Mouse (Mus musculus): ENCODE measurements around the gene Dtd2.

Gene Dtd2

GRCm38 (mm10) chr12:52005877-52006632 is at the start of gene Dtd2:
Dtd2 (minus strand) TSS chr12:52006501.
- DNase-seq (ENCODE audit: extremely low read depth, low read depth): peak; percentile 58

- peak; percentile 46 for DNase-seq (ENCODE audit: extremely low read depth, low read depth)
These were observed 43.0 kb upstream of the Dtd2 start for GRCm38 (mm10) chr12:52049324-52049723.

- no peak for DNase-seq (ENCODE audit: extremely low read depth, low read depth)
These were observed 40.1 kb upstream of the Dtd2 start for GRCm38 (mm10) chr12:52046371-52046770.

GRCm38 (mm10) chr12:52042818-52043336 is 36.6 kb upstream of the Dtd2 start:
- no peak for DNase-seq (ENCODE audit: extremely low read depth, low read depth)

GRCm38 (mm10) chr12:52038352-52038751 is 32.1 kb upstream of the Dtd2 start:
- DNase-seq (ENCODE audit: extremely low read depth, low read depth): no peak

- DNase-seq (ENCODE audit: extremely low read depth, low read depth): no peak
These were observed 28.7 kb upstream of the Dtd2 start for GRCm38 (mm10) chr12:52034956-52035355.

GRCm38 (mm10) chr12:52032276-52032675 is 26.0 kb upstream of the Dtd2 start:
- DNase-seq (ENCODE audit: extremely low read depth, low read depth): no peak

GRCm38 (mm10) chr12:52027963-52028362 is 21.7 kb upstream of the Dtd2 start, which contains the start of gene Gpr33:
Gpr33 (minus strand) TSS chr12:52028063.
- DNase-seq (ENCODE audit: extremely low read depth, low read depth): no peak

- no peak for DNase-seq (ENCODE audit: extremely low read depth, low read depth)
These were observed 8.3 kb upstream of the Dtd2 start for GRCm38 (mm10) chr12:52014494-52015029.

- DNase-seq (ENCODE audit: extremely low read depth, low read depth): peak; percentile 36
These were observed 7.7 kb upstream of the Dtd2 start for GRCm38 (mm10) chr12:52014044-52014443.

- no peak for DNase-seq (ENCODE audit: extremely low read depth, low read depth)
These were observed 7.0 kb upstream of the Dtd2 start for GRCm38 (mm10) chr12:52013274-52013673.

GRCm38 (mm10) chr12:52012159-52012558 is 5.9 kb upstream of the Dtd2 start:
- DNase-seq (ENCODE audit: extremely low read depth, low read depth): no peak

GRCm38 (mm10) chr12:52010630-52010961 is 4.3 kb upstream of the Dtd2 start:
- no peak for DNase-seq (ENCODE audit: extremely low read depth, low read depth)

GRCm38 (mm10) chr12:52009928-52010629 is 3.8 kb upstream of the Dtd2 start:
- DNase-seq (ENCODE audit: extremely low read depth, low read depth): no peak

- no peak for DNase-seq (ENCODE audit: extremely low read depth, low read depth)
These were observed 313 bp upstream of the Dtd2 start for GRCm38 (mm10) chr12:52006633-52006994.

GRCm38 (mm10) chr12:52002746-52003145 is 3.6 kb downstream of the Dtd2 start:
- no peak for DNase-seq (ENCODE audit: extremely low read depth, low read depth)

GRCm38 (mm10) chr12:52001544-52001943 is 4.8 kb downstream of the Dtd2 start:
- peak; percentile 59 for DNase-seq (ENCODE audit: extremely low read depth, low read depth)

GRCm38 (mm10) chr12:51998366-51998932 is 7.9 kb downstream of the Dtd2 start:
- peak; percentile 68 for DNase-seq (ENCODE audit: extremely low read depth, low read depth)

GRCm38 (mm10) chr12:51995738-51996536 is 10.4 kb downstream of the Dtd2 start:
- DNase-seq (ENCODE audit: extremely low read depth, low read depth): no peak

- DNase-seq (ENCODE audit: extremely low read depth, low read depth): no peak
These were observed 15.7 kb downstream of the Dtd2 start for GRCm38 (mm10) chr12:51990629-51991028.

- DNase-seq (ENCODE audit: extremely low read depth, low read depth): no peak
These were observed 17.8 kb downstream of the Dtd2 start for GRCm38 (mm10) chr12:51988536-51988935.
